Mouse (Mus musculus) midbrain, embryonic 11.5 days (tissue): ENCODE data around the gene Papolg. TPM values are rescaled to one million over a fixed set of nuclear protein-coding genes. Genes with fewer than 3 reads are reported as not detected.
"Not testable (repeated sequence)": the region's sequence is repeated elsewhere in the genome, so short reads cannot be mapped to it uniquely, and the experiment has no call there.

Experiments
- ATAC-seq: fragments of 200-750 bp; cut with Nextera tagmentation; 2 replicates; pipeline ENCODE4 v1.8.0; 2017; ENCODE audit warnings: moderate TSS enrichment, moderate library complexity; ENCODE audit not compliant: low FRiP score
- DNase-seq: peaks from one replicate; pipeline ENCODE4 v3.0.0; 2015; ENCODE audit warnings: low spot score; ENCODE audit errors: missing footprints
- H3K27ac ChIP-seq: fragments of 300-500 bp; sonication (generic); 2 replicates; pipeline ENCODE4 v1.5.1; 2014; ENCODE audit warnings: low read depth, low read length
- H3K27me3 ChIP-seq: fragments of 300-500 bp; sonication (generic); 2 replicates; pipeline ENCODE4 v1.6.1; 2014; ENCODE audit warnings: mild to moderate bottlenecking, low read length, moderate library complexity, mixed read lengths; ENCODE audit not compliant: control insufficient read depth, insufficient read depth
- H3K36me3 ChIP-seq: fragments of 300-500 bp; sonication (generic); 2 replicates; pipeline ENCODE4 v1.6.1; 2014; ENCODE audit warnings: mild to moderate bottlenecking, low read length, moderate library complexity, mixed read lengths; ENCODE audit not compliant: control insufficient read depth, insufficient read depth
- H3K4me1 ChIP-seq: fragments of 300-500 bp; sonication (generic); 2 replicates; pipeline ENCODE4 v1.6.1; 2014; ENCODE audit warnings: low read length; ENCODE audit not compliant: control insufficient read depth, insufficient read depth
- H3K4me2 ChIP-seq: fragments of 300-500 bp; sonication (generic); 2 replicates; pipeline ENCODE4 v1.6.1; 2014; ENCODE audit warnings: mild to moderate bottlenecking, moderate library complexity
- H3K4me3 ChIP-seq: fragments of 300-500 bp; sonication (generic); 2 replicates; pipeline ENCODE4 v1.5.1; 2014; ENCODE audit warnings: low read depth, low read length
- H3K9ac ChIP-seq: fragments of 300-500 bp; sonication (generic); 2 replicates; pipeline ENCODE4 v1.6.1; 2014; ENCODE audit warnings: low read length
- H3K9me3 ChIP-seq: fragments of 300-500 bp; sonication (generic); 2 replicates; pipeline ENCODE4 v1.6.1; 2016; ENCODE audit warnings: low read length; ENCODE audit not compliant: control insufficient read depth
- WGBS: fragments of 180-500 bp; shearing (Covaris S2); extraction: QIAGEN DNeasy Blood & Tissue Kit; methylation state at CpG from one replicate; pipeline ENCODE4 v1.1.7; 2014; 5-methylcytosine and 5-hydroxymethylcytosine counted together
- polyA plus RNA-seq: library from polyadenylated mRNA; unstranded; fragments of >200 nt; fragmentation: Nextera tagmentation; extraction: Ambion mirVana; gene quantifications from 2 replicates; pipeline ENCODE4 v1.2.1, GENCODE M21; 2014

Gene Papolg
- polyA plus RNA-seq, result 28.8 and 32.3 TPM in 2 replicates

GRCm38 (mm10) chr11:23895060-23895426 lies at the start of gene Papolg:
TSS of gene Papolg (minus strand) at chr11:23895253.
- peak within 1 kb of the TSS; percentile 98 for H3K4me3 ChIP-seq
- peaks cover 3% of the 10 kb centered on the region; the same call in 1 of the 2 replicates for H3K4me1 ChIP-seq
- no peaks in the 10 kb centered on the region for H3K9me3 ChIP-seq
- ATAC-seq, result peak; percentile 100
- H3K4me2 ChIP-seq, result peak within 1 kb of the TSS; percentile 52
- peak within 1 kb of the TSS; percentile 90 for H3K9ac ChIP-seq
- H3K27ac ChIP-seq, result peak within 1 kb of the TSS; percentile 91
- WGBS, result under 1% methylated on average over 21 of the region's 21 CpGs
- peak; percentile 98 for DNase-seq
- no peaks in the 10 kb centered on the region for H3K27me3 ChIP-seq
- no peaks in the 10 kb centered on the region for H3K36me3 ChIP-seq

GRCm38 (mm10) chr11:23928146-23928545 lies 33.1 kb upstream of the Papolg start:
- H3K4me2 ChIP-seq, H3K27me3 ChIP-seq: not testable (repeated sequence)
- 27% methylated on average over 8 of the region's 8 CpGs for WGBS

GRCm38 (mm10) chr11:23927643-23928042 lies 32.6 kb upstream of the Papolg start:
- H3K4me3 ChIP-seq, result no peak overlapping the region
- H3K4me2 ChIP-seq, result no peak overlapping the region; the same call in 1 of the 2 replicates
- H3K36me3 ChIP-seq, result no peaks in the 10 kb centered on the region
- H3K27ac ChIP-seq, result no peak overlapping the region
- H3K27me3 ChIP-seq, result no peaks in the 10 kb centered on the region
- no peak overlapping the region for H3K9ac ChIP-seq
- DNase-seq, result no peak
- no peaks in the 10 kb centered on the region for H3K4me1 ChIP-seq
- no peak for ATAC-seq
- 47% methylated on average over 8 of the region's 8 CpGs for WGBS
- H3K9me3 ChIP-seq, result no peaks in the 10 kb centered on the region

More at GRCm38 (mm10) chr11:23928146-23928545, 33.1 kb upstream of the Papolg start:
- ATAC-seq, H3K27ac ChIP-seq, H3K9ac ChIP-seq, DNase-seq, H3K36me3 ChIP-seq, H3K4me3 ChIP-seq, H3K9me3 ChIP-seq, H3K4me1 ChIP-seq: not testable (repeated sequence)

- not testable (repeated sequence) for H3K36me3 ChIP-seq, DNase-seq, H3K4me1 ChIP-seq, H3K9ac ChIP-seq, H3K4me3 ChIP-seq, H3K27me3 ChIP-seq, H3K9me3 ChIP-seq, H3K4me2 ChIP-seq, H3K27ac ChIP-seq, ATAC-seq
- 86% methylated on average over 2 of the region's 2 CpGs for WGBS
Observed at GRCm38 (mm10) chr11:23913824-23914223, 18.8 kb upstream of the Papolg start.

- DNase-seq, result no peak
- ATAC-seq, result no peak
- WGBS, result 96% methylated on average over 1 of the region's 1 CpGs
Observed at GRCm38 (mm10) chr11:23903909-23904308, 8.9 kb upstream of the Papolg start.

GRCm38 (mm10) chr11:23894141-23895059 lies 653 bp downstream of the Papolg start:
- Histone ChIP-seq H3K27ac (peak overlapping the region; percentile 91), H3K4me2 (peak overlapping the region; percentile 52), H3K27me3 (no peaks in the 10 kb centered on the region), H3K9ac (peak overlapping the region; percentile 90), H3K4me3 (peak overlapping the region; percentile 98), H3K4me1 (peaks cover 3% of the 10 kb centered on the region; the same call in 1 of the 2 replicates), H3K36me3 (no peaks in the 10 kb centered on the region), H3K9me3 (no peaks in the 10 kb centered on the region)
- peak; percentile 89 for ATAC-seq
- 1% methylated on average over 45 of the region's 48 CpGs for WGBS
- DNase-seq, result peak; percentile 92

More at GRCm38 (mm10) chr11:23903909-23904308, 8.9 kb upstream of the Papolg start:
- Histone ChIP-seq H3K4me3 (no peak overlapping the region), H3K9ac (no peak overlapping the region), H3K9me3 (no peaks in the 10 kb centered on the region), H3K36me3 (no peaks in the 10 kb centered on the region), H3K4me2 (no peak overlapping the region), H3K4me1 (no peaks in the 10 kb centered on the region), H3K27ac (no peak overlapping the region), H3K27me3 (no peaks in the 10 kb centered on the region)

- peaks cover 3% of the 10 kb centered on the region; the same call in 1 of the 2 replicates for H3K4me1 ChIP-seq
- H3K4me3 ChIP-seq, result no peak overlapping the region
- H3K9ac ChIP-seq, result no peak overlapping the region
- H3K36me3 ChIP-seq, result no peaks in the 10 kb centered on the region
- DNase-seq, result no peak
- H3K9me3 ChIP-seq, result no peaks in the 10 kb centered on the region
- no peaks in the 10 kb centered on the region for H3K27me3 ChIP-seq
- ATAC-seq, result no peak
- H3K27ac ChIP-seq, result no peak overlapping the region
- H3K4me2 ChIP-seq, result no peak overlapping the region
Observed at GRCm38 (mm10) chr11:23893556-23893955, 1.5 kb downstream of the Papolg start.

GRCm38 (mm10) chr11:23864326-23864725 lies 30.7 kb downstream of the Papolg start:
- Histone ChIP-seq H3K27ac (no peak overlapping the region), H3K4me1 (no peaks in the 10 kb centered on the region), H3K9ac (no peak overlapping the region), H3K9me3 (no peaks in the 10 kb centered on the region), H3K27me3 (no peaks in the 10 kb centered on the region), H3K36me3 (peaks cover 24% of the 10 kb centered on the region; the same call in 1 of the 2 replicates), H3K4me2 (no peak overlapping the region), H3K4me3 (no peak overlapping the region)
- ATAC-seq (no peak), DNase-seq (no peak)
- WGBS, result 87% methylated on average over 2 of the region's 2 CpGs

GRCm38 (mm10) chr11:23856723-23857112 lies 38.3 kb downstream of the Papolg start:
- Histone ChIP-seq H3K4me1 (no peaks in the 10 kb centered on the region), H3K27ac (no peak overlapping the region), H3K4me3 (no peak overlapping the region), H3K4me2 (no peak overlapping the region), H3K36me3 (peaks cover 17% of the 10 kb centered on the region; the same call in 1 of the 2 replicates), H3K9ac (no peak overlapping the region), H3K27me3 (no peaks in the 10 kb centered on the region), H3K9me3 (no peaks in the 10 kb centered on the region)
- DNase-seq (no peak), ATAC-seq (no peak)
- 87% methylated on average over 4 of the region's 4 CpGs for WGBS
